Mouse (Mus musculus): ENCODE measurements around the gene Fndc3a. TPM values are rescaled to one million over a fixed set of nuclear protein-coding genes. Genes with fewer than 3 reads are reported as not detected.

Gene Fndc3a
- 37.1 and 37.2 TPM in 2 replicates for polyA plus RNA-seq (2016; fragmentation: Nextera tagmentation; extraction: Ambion mirVana)

- peak within 1 kb of the TSS; percentile 79 for H3K4me2 ChIP-seq
- H3K27ac ChIP-seq = peak within 1 kb of the TSS; percentile 74
- peak; percentile 88 for ATAC-seq (ENCODE audit: insufficient number of reproducible peaks, insufficient read depth, low FRiP score, low TSS enrichment, low read depth)
- H3K9ac ChIP-seq (replicated peaks) = peak within 1 kb of the TSS; percentile 84
- H3K4me1 ChIP-seq (replicated peaks) = peaks cover 7% of the 10 kb centered on the region
- WGBS = 0% methylated on average over 71 of the region's 82 CpGs
- H3K9me3 ChIP-seq = no peaks in the 10 kb centered on the region
- H3K4me3 ChIP-seq (replicated peaks) = peak within 1 kb of the TSS; percentile 83
- H3K36me3 ChIP-seq = no peaks in the 10 kb centered on the region
- H3K27me3 ChIP-seq = peaks cover 29% of the 10 kb centered on the region
Measured at GRCm38 (mm10) chr14:72709710-72710340, at the start of gene Fndc3a. Fndc3a (minus strand) TSS chr14:72710003.

- H3K27ac ChIP-seq = no peak overlapping the region
- no peak overlapping the region for H3K4me3 ChIP-seq (replicated peaks)
- no peaks in the 10 kb centered on the region for H3K4me1 ChIP-seq (replicated peaks)
- 83% methylated on average over 6 of the region's 6 CpGs for WGBS
- ATAC-seq (ENCODE audit: insufficient number of reproducible peaks, insufficient read depth, low FRiP score, low TSS enrichment, low read depth) = no peak
- H3K27me3 ChIP-seq = no peaks in the 10 kb centered on the region
- no peak overlapping the region for H3K4me2 ChIP-seq
- H3K36me3 ChIP-seq = no peaks in the 10 kb centered on the region
- H3K9me3 ChIP-seq = no peaks in the 10 kb centered on the region
- no peak overlapping the region for H3K9ac ChIP-seq (replicated peaks)
Measured at GRCm38 (mm10) chr14:72752893-72753292, 43.1 kb upstream of the Fndc3a start.

- H3K36me3 ChIP-seq = no peaks in the 10 kb centered on the region
- H3K9ac ChIP-seq (replicated peaks) = no peak overlapping the region
- H3K4me2 ChIP-seq = no peak overlapping the region
- no peak overlapping the region for H3K4me3 ChIP-seq (replicated peaks)
- no peaks in the 10 kb centered on the region for H3K4me1 ChIP-seq (replicated peaks)
- no peak overlapping the region for H3K27ac ChIP-seq
- no peaks in the 10 kb centered on the region for H3K9me3 ChIP-seq
- no peak for ATAC-seq (ENCODE audit: insufficient number of reproducible peaks, insufficient read depth, low FRiP score, low TSS enrichment, low read depth)
- 87% methylated on average over 5 of the region's 5 CpGs for WGBS
- H3K27me3 ChIP-seq = no peaks in the 10 kb centered on the region
Measured at GRCm38 (mm10) chr14:72750426-72751182, 40.8 kb upstream of the Fndc3a start.

GRCm38 (mm10) chr14:72748331-72748730 lies 38.5 kb upstream of the Fndc3a start:
- Histone ChIP-seq H3K9me3 (no peaks in the 10 kb centered on the region), H3K4me1 (replicated peaks) (no peaks in the 10 kb centered on the region), H3K4me3 (replicated peaks) (no peak overlapping the region), H3K36me3 (no peaks in the 10 kb centered on the region), H3K27ac (no peak overlapping the region), H3K4me2 (no peak overlapping the region), H3K9ac (replicated peaks) (no peak overlapping the region), H3K27me3 (no peaks in the 10 kb centered on the region)
- ATAC-seq (ENCODE audit: insufficient number of reproducible peaks, insufficient read depth, low FRiP score, low TSS enrichment, low read depth) = no peak
- WGBS = 88% methylated on average over 5 of the region's 5 CpGs

- WGBS = 63% methylated on average over 3 of the region's 3 CpGs
- no peak for ATAC-seq (ENCODE audit: insufficient number of reproducible peaks, insufficient read depth, low FRiP score, low TSS enrichment, low read depth)
- no peaks in the 10 kb centered on the region for H3K27me3 ChIP-seq
- H3K27ac ChIP-seq = no peak overlapping the region
- no peak overlapping the region for H3K9ac ChIP-seq (replicated peaks)
- no peak overlapping the region for H3K4me3 ChIP-seq (replicated peaks)
- H3K4me2 ChIP-seq = no peak overlapping the region
- H3K9me3 ChIP-seq = no peaks in the 10 kb centered on the region
- H3K36me3 ChIP-seq = no peaks in the 10 kb centered on the region
- 0 out of 2 replicates have a peak, but pooled peaks cover 2% of the 10 kb centered on the region for H3K4me1 ChIP-seq (replicated peaks)
Measured at GRCm38 (mm10) chr14:72741667-72742066, 31.9 kb upstream of the Fndc3a start.

GRCm38 (mm10) chr14:72740336-72740735 lies 30.5 kb upstream of the Fndc3a start:
- no peaks in the 10 kb centered on the region for H3K9me3 ChIP-seq
- no peak overlapping the region for H3K9ac ChIP-seq (replicated peaks)
- H3K27me3 ChIP-seq = no peaks in the 10 kb centered on the region
- ATAC-seq (ENCODE audit: insufficient number of reproducible peaks, insufficient read depth, low FRiP score, low TSS enrichment, low read depth) = no peak
- no peaks in the 10 kb centered on the region for H3K36me3 ChIP-seq
- WGBS = 84% methylated on average over 5 of the region's 5 CpGs
- no peak overlapping the region for H3K4me2 ChIP-seq
- H3K4me1 ChIP-seq (replicated peaks) = 0 out of 2 replicates have a peak, but pooled peaks cover 2% of the 10 kb centered on the region
- H3K4me3 ChIP-seq (replicated peaks) = no peak overlapping the region
- no peak overlapping the region for H3K27ac ChIP-seq

- Histone ChIP-seq H3K4me2 (no peak overlapping the region), H3K4me1 (replicated peaks) (0 out of 2 replicates have a peak, but pooled peaks cover 2% of the 10 kb centered on the region), H3K27me3 (no peaks in the 10 kb centered on the region), H3K36me3 (no peaks in the 10 kb centered on the region), H3K27ac (no peak overlapping the region), H3K4me3 (replicated peaks) (no peak overlapping the region), H3K9me3 (no peaks in the 10 kb centered on the region), H3K9ac (replicated peaks) (no peak overlapping the region)
- ATAC-seq (ENCODE audit: insufficient number of reproducible peaks, insufficient read depth, low FRiP score, low TSS enrichment, low read depth) = no peak
- WGBS = 69% methylated on average over 8 of the region's 8 CpGs
Measured at GRCm38 (mm10) chr14:72739484-72740208, 29.8 kb upstream of the Fndc3a start.

GRCm38 (mm10) chr14:72738776-72739175 lies 29.0 kb upstream of the Fndc3a start:
- Histone ChIP-seq H3K9me3 (no peaks in the 10 kb centered on the region), H3K4me3 (replicated peaks) (no peak overlapping the region), H3K27me3 (no peaks in the 10 kb centered on the region), H3K36me3 (no peaks in the 10 kb centered on the region), H3K27ac (no peak overlapping the region), H3K4me1 (replicated peaks) (0 out of 2 replicates have a peak, but pooled peaks cover 2% of the 10 kb centered on the region), H3K4me2 (no peak overlapping the region), H3K9ac (replicated peaks) (no peak overlapping the region)
- no peak; the same call in 1 of the 2 replicates for ATAC-seq (ENCODE audit: insufficient number of reproducible peaks, insufficient read depth, low FRiP score, low TSS enrichment, low read depth)
- 87% methylated on average over 4 of the region's 4 CpGs for whole genome bisulfite sequencing

- ATAC-seq (ENCODE audit: insufficient number of reproducible peaks, insufficient read depth, low FRiP score, low TSS enrichment, low read depth) = no peak
- WGBS = 80% methylated on average over 4 of the region's 4 CpGs
- Histone ChIP-seq H3K36me3 (no peaks in the 10 kb centered on the region), H3K9ac (replicated peaks) (no peak overlapping the region), H3K27me3 (no peaks in the 10 kb centered on the region), H3K4me2 (no peak overlapping the region), H3K27ac (no peak overlapping the region), H3K4me3 (replicated peaks) (no peak overlapping the region), H3K4me1 (replicated peaks) (0 out of 2 replicates have a peak, but pooled peaks cover 2% of the 10 kb centered on the region), H3K9me3 (no peaks in the 10 kb centered on the region)
Measured at GRCm38 (mm10) chr14:72738217-72738616, 28.4 kb upstream of the Fndc3a start.

- Histone ChIP-seq H3K27ac (no peak overlapping the region), H3K9ac (replicated peaks) (no peak overlapping the region), H3K9me3 (no peaks in the 10 kb centered on the region), H3K4me1 (replicated peaks) (no peaks in the 10 kb centered on the region), H3K4me3 (replicated peaks) (no peak overlapping the region), H3K27me3 (no peaks in the 10 kb centered on the region), H3K4me2 (no peak overlapping the region), H3K36me3 (no peaks in the 10 kb centered on the region)
- ATAC-seq (ENCODE audit: insufficient number of reproducible peaks, insufficient read depth, low FRiP score, low TSS enrichment, low read depth) = no peak
- 71% methylated on average over 3 of the region's 3 CpGs for WGBS
Measured at GRCm38 (mm10) chr14:72725865-72726264, 16.1 kb upstream of the Fndc3a start.
